In genomic region chr7:31063074-31063560, GRCm38 (mm10) we compare ENCODE assay signal across 15 mouse cellular contexts. TPM values are rescaled to one million over a fixed set of nuclear protein-coding genes. Genes with fewer than 3 reads are reported as not detected.
"Had no signal": no experiment of that assay in that cellular context is flagged by ENCODE, and none has a peak within 500 bp of the region (broad histone marks: within the 10 kb centered on the region; RNA-seq: fewer than 3 reads in every experiment).

No protein-coding gene starts in this region.

- DNase-seq: gastrocnemius, postnatal 10 days; gastrocnemius, postnatal 25 days; heart, adult 2 months; heart, postnatal 4 days; kidney, adult 18-20 months; kidney, adult 8-10 months; kidney, postnatal 10 days; kidney, postnatal 25 days; kidney, postnatal 4 days; left cerebral cortex, postnatal 4 days had no signal

RNA-seq across cellular contexts. Expression of gene Lgi4, which starts 4.0 kb away (rescaled TPM):
- total RNA-seq: granulocyte monocyte progenitor cell, adult 5-6 weeks had no signal

RNA-seq across cellular contexts. Expression of gene Fxyd1, which starts 6.1 kb away (rescaled TPM):
- total RNA-seq: granulocyte monocyte progenitor cell, adult 5-6 weeks had no signal

RNA-seq across cellular contexts. Expression of gene Fxyd7, which starts 11.8 kb away (rescaled TPM):
- total RNA-seq: granulocyte monocyte progenitor cell, adult 5-6 weeks; liver, adult 2 months had no signal

RNA-seq across cellular contexts. Expression of gene Fxyd3, which starts 13.4 kb away (rescaled TPM):
- total RNA-seq: granulocyte monocyte progenitor cell, adult 5-6 weeks; layer of hippocampus, postnatal 25 days; left cerebral cortex, postnatal 10 days; left cerebral cortex, postnatal 25 days; left cerebral cortex, postnatal 4 days had no signal
